Mouse (Mus musculus) intestine, embryonic 14.5 days (tissue): ENCODE measurements around the gene Zfp953. TPM values are rescaled to one million over a fixed set of nuclear protein-coding genes. Genes with fewer than 3 reads are reported as not detected.
"Not testable (repeated sequence)": the region's sequence is repeated elsewhere in the genome, so short reads cannot be mapped to it uniquely, and the experiment has no call there.

Source experiments
- ATAC-seq: fragments of 200-750 bp; cut with Nextera tagmentation; replicated peaks from 2 replicates; pipeline ENCODE4 v1.8.0; 2017; ENCODE audit warnings: low read depth, moderate number of reproducible peaks, moderate TSS enrichment, moderate library complexity; ENCODE audit not compliant: low FRiP score, low TSS enrichment
- DNase-seq: peaks from one replicate; pipeline ENCODE4 v3.0.0-alpha.2; 2018; ENCODE audit warnings: low spot score
- H3K27ac ChIP-seq: fragments of 300-500 bp; sonication (generic); 2 replicates; pipeline ENCODE4 v1.5.1; 2014; ENCODE audit warnings: low read depth, mild to moderate bottlenecking, control low read depth
- H3K27me3 ChIP-seq: fragments of 300-500 bp; sonication (generic); replicated peaks from 2 replicates; pipeline ENCODE4 v1.6.1; 2014; ENCODE audit warnings: low read length, control low read depth; ENCODE audit not compliant: control insufficient read depth, insufficient read depth
- H3K36me3 ChIP-seq: fragments of 300-500 bp; sonication (generic); 2 replicates; pipeline ENCODE4 v1.6.1; 2014; ENCODE audit warnings: low read length, control low read depth; ENCODE audit not compliant: control insufficient read depth, insufficient read depth
- H3K4me1 ChIP-seq: fragments of 300-500 bp; sonication (generic); replicated peaks from 2 replicates; pipeline ENCODE4 v1.6.1; 2014; ENCODE audit warnings: low read length, control low read depth, mixed read lengths; ENCODE audit not compliant: control insufficient read depth, insufficient read depth
- H3K4me2 ChIP-seq: fragments of 300-500 bp; sonication (generic); 2 replicates; pipeline ENCODE4 v1.6.1; 2014; ENCODE audit warnings: low read length
- H3K4me3 ChIP-seq: fragments of 300-500 bp; sonication (generic); 2 replicates; pipeline ENCODE4 v1.5.1; 2014; ENCODE audit warnings: low read depth, low read length, control low read depth, mixed read lengths
- H3K9ac ChIP-seq: fragments of 300-500 bp; sonication (generic); 2 replicates; pipeline ENCODE4 v1.6.1; 2014; ENCODE audit warnings: mild to moderate bottlenecking, low read length
- H3K9me3 ChIP-seq: fragments of 300-500 bp; sonication (generic); 2 replicates; pipeline ENCODE4 v1.6.1; 2016; ENCODE audit warnings: low read length, control low read depth; ENCODE audit not compliant: control insufficient read depth
- WGBS: fragments of 180-500 bp; shearing (Covaris S2); extraction: QIAGEN DNeasy Blood & Tissue Kit; methylation state at CpG from one replicate; pipeline ENCODE4 v1.1.7; 2014; 5-methylcytosine and 5-hydroxymethylcytosine counted together
- polyA plus RNA-seq: library from polyadenylated mRNA; unstranded; fragments of >200 nt; fragmentation: Nextera tagmentation; extraction: Ambion mirVana; gene quantifications from 2 replicates; pipeline ENCODE4 v1.2.1, GENCODE M21; 2014

Gene Zfp953
- polyA plus RNA-seq = 1.0 and 1.8 TPM in 2 replicates

DNA sequence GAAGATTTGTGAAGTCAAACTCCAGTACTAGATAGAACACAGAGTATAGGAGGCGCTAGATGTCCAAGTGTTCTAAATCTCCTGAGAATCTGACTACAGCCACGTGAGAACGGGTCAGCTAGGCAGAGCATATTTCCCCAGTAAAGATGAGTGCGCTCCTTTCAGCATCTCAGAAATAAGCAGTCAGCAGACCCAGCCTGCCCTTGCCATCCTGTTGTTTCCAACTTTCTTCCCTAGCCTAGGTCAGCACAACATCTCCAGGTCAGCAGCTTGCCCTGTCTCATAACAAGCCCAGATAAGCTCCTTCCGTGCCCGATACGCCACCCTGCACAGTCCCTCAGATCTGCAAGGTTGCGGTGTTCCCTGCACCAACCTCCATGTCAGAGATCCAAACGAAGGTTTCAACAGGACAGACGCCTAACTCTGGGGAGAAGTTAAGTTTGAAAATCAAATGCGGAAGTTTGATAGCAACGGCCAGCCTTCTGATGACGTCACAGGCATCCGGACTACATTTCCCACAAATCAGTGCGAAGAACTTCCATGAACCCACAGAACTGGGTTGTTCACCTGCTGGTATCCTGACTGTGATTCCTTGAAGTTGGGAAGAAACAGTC is at the start of gene Zfp953, which contains the start of gene Gm28044:
Gene Zfp953 (minus strand): TSS at position 475 of the 614 bp plus-strand sequence.
Gene Gm28044 (minus strand): TSS at position 406 of the 614 bp plus-strand sequence.
- DNase-seq (peak; percentile 97), ATAC-seq (peak; percentile 94)
- H3K4me2 ChIP-seq = peak within 1 kb of the TSS; percentile 53
- H3K4me3 ChIP-seq = peak within 1 kb of the TSS; percentile 99
- H3K27ac ChIP-seq = peak within 1 kb of the TSS; percentile 67; the same call in 1 of the 2 replicates
- under 1% methylated on average over 15 of the region's 15 CpGs for WGBS
- no peaks in the 10 kb centered on the region for H3K36me3 ChIP-seq
- no peaks in the 10 kb centered on the region for H3K27me3 ChIP-seq
- H3K4me1 ChIP-seq = peaks cover 6% of the 10 kb centered on the region; the same call in 1 of the 2 replicates
- no peaks in the 10 kb centered on the region for H3K9me3 ChIP-seq
- peak within 1 kb of the TSS; percentile 69 for H3K9ac ChIP-seq

DNA sequence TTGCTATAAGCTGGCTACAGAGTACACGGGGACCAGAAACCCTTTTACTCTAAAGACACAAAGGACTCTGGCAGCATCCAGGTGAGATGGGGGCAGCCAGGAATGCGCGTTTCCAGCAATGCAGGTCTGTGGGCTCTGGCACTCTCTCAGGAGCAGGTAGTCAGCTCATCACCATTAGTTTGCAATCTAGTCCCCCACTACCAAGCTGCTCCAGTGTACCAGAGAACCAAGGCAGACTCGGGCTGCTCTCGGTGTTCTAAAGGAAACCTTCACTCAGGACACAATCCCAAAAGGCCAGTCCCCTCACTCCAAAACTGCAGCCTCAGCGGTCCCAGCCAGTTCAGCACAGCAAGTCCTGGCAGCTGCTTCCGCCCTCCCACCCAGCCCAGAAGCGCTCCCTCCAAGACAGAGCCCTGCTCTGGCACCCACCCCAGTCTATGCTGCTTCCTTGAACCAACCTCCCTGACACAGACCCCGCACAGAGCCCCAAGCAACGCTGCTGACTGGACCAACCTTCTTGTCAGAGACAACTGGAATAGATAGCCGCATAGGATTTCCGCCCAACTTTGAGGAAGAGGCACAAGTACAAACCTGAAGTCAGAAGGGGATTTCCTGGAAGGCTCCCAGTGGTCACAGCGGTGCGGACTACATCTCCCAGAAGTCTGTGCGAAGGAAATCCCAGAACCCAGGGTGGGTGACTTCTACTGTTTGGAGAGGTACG is 38.9 kb upstream of the Zfp953 start, which contains the start of gene Zfp429:
Gene Zfp429 (minus strand): TSS at position 637 of the 721 bp plus-strand sequence.
- H3K4me1 ChIP-seq, H3K27me3 ChIP-seq, H3K27ac ChIP-seq, H3K36me3 ChIP-seq, H3K9me3 ChIP-seq: not testable (repeated sequence)
- H3K4me3 ChIP-seq = peak within 1 kb of the TSS; percentile 66
- DNase-seq = peak; percentile 85
- H3K4me2 ChIP-seq = peak within 1 kb of the TSS; percentile 52
- peak within 1 kb of the TSS; percentile 23; the same call in 1 of the 2 replicates for H3K9ac ChIP-seq
- WGBS = 2% methylated on average over 14 of the region's 16 CpGs
- peak; percentile 94 for ATAC-seq

DNA sequence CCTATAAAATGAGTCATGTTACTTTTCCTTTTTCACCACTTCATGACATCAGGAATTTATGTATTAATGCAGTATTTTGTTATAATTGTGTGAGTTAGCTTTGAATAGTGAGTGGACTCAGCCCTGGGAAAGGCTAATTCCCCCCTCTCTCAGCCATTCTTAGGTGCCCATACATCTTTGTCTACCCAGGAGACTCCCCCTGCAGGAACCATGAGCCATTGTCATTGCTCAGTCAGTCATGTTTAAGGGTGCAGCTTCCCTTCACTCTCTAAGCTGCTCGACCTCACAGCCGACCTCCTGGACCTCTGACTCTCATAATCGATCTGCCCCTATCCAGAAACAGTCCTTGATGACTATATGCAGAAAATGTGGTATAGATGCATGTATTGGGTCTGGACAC is 15.8 kb upstream of the Zfp953 start:
- H3K9me3 ChIP-seq, H3K9ac ChIP-seq, H3K27ac ChIP-seq, H3K4me3 ChIP-seq, H3K4me1 ChIP-seq, H3K4me2 ChIP-seq, ATAC-seq, DNase-seq, H3K36me3 ChIP-seq, H3K27me3 ChIP-seq: not testable (repeated sequence)
- 78% methylated on average over 3 of the region's 3 CpGs for WGBS

DNA sequence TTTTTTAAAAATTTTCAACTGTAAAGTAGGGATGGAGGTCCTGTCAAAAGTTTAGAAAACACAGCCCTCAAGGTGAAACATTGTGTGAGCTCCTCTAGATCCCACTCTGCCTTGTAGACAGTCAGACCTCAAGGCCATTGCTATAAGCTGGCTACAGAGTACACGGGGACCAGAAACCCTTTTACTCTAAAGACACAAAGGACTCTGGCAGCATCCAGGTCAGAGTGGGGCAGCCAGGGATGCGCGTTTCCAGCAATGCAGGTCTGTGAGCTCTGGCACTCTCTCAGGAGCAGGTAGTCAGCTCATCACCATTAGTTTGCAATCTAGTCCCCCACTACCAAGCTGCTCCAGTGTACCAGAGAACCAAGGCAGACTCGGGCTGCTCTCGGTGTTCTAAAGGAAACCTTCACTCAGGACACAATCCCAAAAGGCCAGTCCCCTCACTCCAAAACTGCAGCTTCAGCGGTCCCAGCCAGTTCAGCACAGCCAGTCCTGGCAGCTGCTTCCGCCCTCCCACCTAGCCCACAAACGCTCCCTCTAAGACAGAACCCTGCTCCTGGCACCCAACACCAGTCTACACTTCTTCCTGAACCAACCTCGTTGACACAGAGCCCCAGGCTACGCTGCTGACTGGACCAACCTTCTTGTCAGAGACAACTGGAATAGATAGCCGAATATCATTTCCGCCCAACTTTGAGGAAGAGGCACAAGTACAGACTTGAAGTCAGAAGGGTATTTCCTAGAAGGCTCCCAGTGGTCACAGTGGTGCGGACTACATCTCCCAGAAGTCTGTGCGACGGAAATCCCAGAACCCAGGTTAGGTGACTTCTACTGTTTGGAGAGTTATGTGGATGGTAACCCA is 14.9 kb upstream of the Zfp953 start, which contains the start of the genes Gm28041 and Zfp456:
Gene Gm28041 (minus strand): TSS at position 684 of the 862 bp plus-strand sequence.
Gene Zfp456 (minus strand): TSS at position 761 of the 862 bp plus-strand sequence.
- H3K27ac ChIP-seq, H3K36me3 ChIP-seq, H3K9me3 ChIP-seq, H3K27me3 ChIP-seq, H3K4me1 ChIP-seq: not testable (repeated sequence)
- ATAC-seq = peak; percentile 97
- peak; percentile 81 for DNase-seq
- peak within 1 kb of the TSS; percentile 49 for H3K4me2 ChIP-seq
- peak within 1 kb of the TSS; percentile 54 for H3K4me3 ChIP-seq
- H3K9ac ChIP-seq = peak within 1 kb of the TSS; percentile 35
- 15% methylated on average over 13 of the region's 15 CpGs for WGBS

DNA sequence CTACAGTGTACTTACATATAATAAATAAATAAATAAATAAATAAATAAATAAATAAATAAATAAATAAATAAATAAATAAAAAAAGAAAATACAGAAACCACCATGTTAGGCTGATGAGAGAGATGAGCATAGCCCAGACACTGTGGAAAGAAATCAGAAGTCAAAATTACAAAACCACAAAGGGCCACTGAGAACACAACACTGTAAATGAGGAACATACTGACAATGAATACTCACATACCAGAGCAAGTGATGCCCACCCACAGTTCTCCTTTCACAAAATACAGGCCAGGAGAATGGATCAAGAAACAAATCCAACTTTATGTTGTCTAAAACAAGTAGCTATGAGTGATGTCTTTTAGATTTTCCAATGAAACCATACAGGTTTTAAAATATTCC is 8.6 kb downstream of the Zfp953 start:
- H3K9ac ChIP-seq = no peak overlapping the region

DNA sequence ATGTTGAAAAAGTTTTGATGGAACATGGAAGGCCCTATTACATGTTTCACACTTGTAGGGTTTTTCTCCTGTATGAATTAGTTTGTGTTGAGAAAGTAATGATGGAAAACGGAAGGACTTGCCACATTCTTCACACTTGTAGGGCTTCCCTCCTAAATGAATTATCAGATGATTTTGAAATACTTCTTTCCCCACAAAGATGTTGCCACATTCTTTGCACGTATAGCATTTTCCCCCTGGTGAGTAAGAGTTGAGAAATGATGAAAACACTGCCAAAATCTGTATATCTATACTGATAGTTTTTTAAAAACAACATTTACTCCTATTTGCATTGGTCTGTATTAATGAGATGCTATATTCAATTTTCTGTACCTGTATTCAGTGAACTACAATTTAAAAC is 17.0 kb downstream of the Zfp953 start:
- no peaks in the 10 kb centered on the region for H3K4me1 ChIP-seq
- DNase-seq (no peak), ATAC-seq (no peak)
- H3K4me2 ChIP-seq = no peak overlapping the region
- H3K27ac ChIP-seq = no peak overlapping the region
- H3K4me3 ChIP-seq = no peak overlapping the region
- no peaks in the 10 kb centered on the region for H3K27me3 ChIP-seq
- H3K36me3 ChIP-seq = peaks cover 12% of the 10 kb centered on the region
- no peak overlapping the region for H3K9ac ChIP-seq
- 89% methylated on average over 2 of the region's 2 CpGs for WGBS
- H3K9me3 ChIP-seq = no peaks in the 10 kb centered on the region

More for the DNA sequence above, 8.6 kb downstream of the Zfp953 start:
- no peak overlapping the region for H3K4me2 ChIP-seq
- no peak overlapping the region for H3K27ac ChIP-seq
- H3K4me1 ChIP-seq = no peaks in the 10 kb centered on the region
- no peaks in the 10 kb centered on the region for H3K9me3 ChIP-seq
- H3K4me3 ChIP-seq = no peak overlapping the region
- no peak for DNase-seq
- ATAC-seq = no peak
- no peaks in the 10 kb centered on the region for H3K36me3 ChIP-seq
- no peaks in the 10 kb centered on the region for H3K27me3 ChIP-seq

DNA sequence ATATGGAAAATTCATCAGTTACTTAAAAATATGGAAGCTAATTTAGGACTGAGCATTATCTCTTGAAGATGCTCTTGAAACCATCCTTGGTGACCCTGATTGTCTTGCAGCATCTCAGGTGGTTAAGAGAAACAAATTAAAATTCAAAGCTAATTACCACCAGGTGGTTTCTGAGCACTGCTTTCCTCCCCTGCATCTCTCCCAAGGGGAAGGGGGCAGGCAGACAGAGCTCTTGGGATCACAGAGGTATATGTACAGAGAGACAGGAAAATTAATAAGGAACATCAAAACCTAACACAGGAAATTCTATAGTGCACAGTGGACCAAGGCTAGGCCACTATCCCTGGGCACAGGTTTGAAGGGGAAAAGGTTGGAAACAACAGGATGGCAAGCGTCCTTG is 27.5 kb downstream of the Zfp953 start:
- Histone ChIP-seq H3K27ac (peak overlapping the region; percentile 24), H3K4me3 (peak overlapping the region; percentile 63), H3K36me3 (no peaks in the 10 kb centered on the region), H3K4me1 (0 out of 2 replicates have a peak, but pooled peaks cover 5% of the 10 kb centered on the region), H3K4me2 (peak overlapping the region; percentile 71), H3K27me3 (no peaks in the 10 kb centered on the region), H3K9ac (peak overlapping the region; percentile 45), H3K9me3 (no peaks in the 10 kb centered on the region)
- ATAC-seq (no peak; the same call in 1 of the 2 replicates), DNase-seq (no peak)
- 64% methylated on average over 1 of the region's 1 CpGs for WGBS
